ENCODE assay signal across 1 mouse cellular context in the genomic region with DNA sequence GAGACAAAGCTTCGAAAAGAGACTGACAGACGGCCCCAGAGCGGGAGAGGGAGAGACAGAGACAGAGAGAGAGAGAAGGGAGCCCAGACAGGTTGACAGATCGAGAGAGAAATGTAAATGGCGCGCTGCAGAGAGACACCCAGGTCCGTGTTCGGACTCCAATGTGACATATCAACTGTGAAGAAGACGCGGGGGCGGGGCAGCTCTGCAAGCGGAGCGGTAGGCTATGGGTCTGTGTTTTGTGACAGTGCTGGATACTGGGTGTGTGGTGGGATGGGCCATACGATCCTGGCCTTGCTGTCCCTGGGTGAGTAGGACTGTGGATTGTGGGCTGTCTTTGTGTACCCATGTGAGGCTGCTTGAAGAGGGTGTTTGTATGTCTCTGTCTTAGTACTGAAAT.
TF ChIP-seq lines count a peak whose summit lies in the region.

No protein-coding gene starts in this region.

TF ChIP-seq in MEL, 35 proteins besides CTCF, POLR2A, EP300 and RAD21 (continued from another document):
- TF ChIP-seq GATA1 (IDR thresholded peaks at IDR 0.05; ENCODE audit: low read depth, low read length), result no peak
- no peak for TF ChIP-seq BHLHE40 (IDR thresholded peaks at IDR 0.05; ENCODE audit: borderline replicate concordance, low read depth, low read length)
- no peak for TF ChIP-seq JUND (IDR thresholded peaks at IDR 0.05; ENCODE audit: low read depth, low read length)
- no peak for TF ChIP-seq TBP (IDR thresholded peaks at IDR 0.05; ENCODE audit: low read depth, low read length)
- no peak for TF ChIP-seq E2F4 (IDR thresholded peaks at IDR 0.05; ENCODE audit: borderline replicate concordance, low read depth, low read length)
- no peak for TF ChIP-seq UBTF (IDR thresholded peaks at IDR 0.05; ENCODE audit: borderline replicate concordance, insufficient read depth, low read depth, low read length)
- no peak for TF ChIP-seq MXI1 (IDR thresholded peaks at IDR 0.05; ENCODE audit: low read depth, low read length)
- no peak for TF ChIP-seq CHD2 (IDR thresholded peaks at IDR 0.05; ENCODE audit: low read length)
- no peak for TF ChIP-seq ZKSCAN1 (IDR thresholded peaks at IDR 0.05; ENCODE audit: low read depth, low read length)
- TF ChIP-seq ELF1 (IDR thresholded peaks at IDR 0.05; ENCODE audit: low read depth, low read length), result no peak
- no peak for TF ChIP-seq SIN3A (IDR thresholded peaks at IDR 0.05; ENCODE audit: low read length)
- no peak for TF ChIP-seq USF2 (IDR thresholded peaks at IDR 0.05; ENCODE audit: borderline replicate concordance in 1 of 2, insufficient read depth in 1 of 2, low read depth in 1 of 2, low read length in 2 of 2)
- TF ChIP-seq TCF12 (IDR thresholded peaks at IDR 0.05; ENCODE audit: low read depth, low read length), result no peak
- TF ChIP-seq MYB (IDR thresholded peaks at IDR 0.05; ENCODE audit: low read depth, low read length), result no peak
- TF ChIP-seq MAX (IDR thresholded peaks at IDR 0.05; ENCODE audit: low read length), result no peak
- no peak for TF ChIP-seq ZNF384 (IDR thresholded peaks at IDR 0.05; ENCODE audit: low read depth, low read length)
- TF ChIP-seq TAL1 (IDR thresholded peaks at IDR 0.05; ENCODE audit: low read length), result no peak
